Mouse (Mus musculus) heart, embryonic 11.5 days (tissue): ENCODE results near the gene Fam234b. TPM values are rescaled to one million over a fixed set of nuclear protein-coding genes. Genes with fewer than 3 reads are reported as not detected.
A peak's percentile ranks its signal among the peaks of the same experiment; 100 is the strongest.

Experiments
- ATAC-seq: fragments of 200-750 bp; cut with Nextera tagmentation; replicated peaks from 2 replicates; pipeline ENCODE4 v1.8.0; 2017; ENCODE audit warnings: moderate library complexity; ENCODE audit not compliant: insufficient number of reproducible peaks, low FRiP score, low TSS enrichment
- H3K27ac ChIP-seq: fragments of 300-500 bp; sonication (generic); 2 replicates; pipeline ENCODE4 v1.5.1; 2014; ENCODE audit warnings: mild to moderate bottlenecking, low read depth, low read length
- H3K27me3 ChIP-seq: fragments of 300-500 bp; sonication (generic); 2 replicates; pipeline ENCODE4 v1.6.1; 2014; ENCODE audit warnings: mild to moderate bottlenecking, low read length, mixed read lengths; ENCODE audit not compliant: control insufficient read depth, insufficient read depth
- H3K36me3 ChIP-seq: fragments of 300-500 bp; sonication (generic); 2 replicates; pipeline ENCODE4 v1.6.1; 2014; ENCODE audit warnings: mild to moderate bottlenecking, low read length, moderate library complexity, mixed read lengths; ENCODE audit not compliant: control insufficient read depth, insufficient read depth
- H3K4me1 ChIP-seq: fragments of 300-500 bp; sonication (generic); 2 replicates; pipeline ENCODE4 v1.6.1; 2014; ENCODE audit warnings: low read length; ENCODE audit not compliant: control insufficient read depth, insufficient read depth
- H3K4me2 ChIP-seq: fragments of 300-500 bp; sonication (generic); 2 replicates; pipeline ENCODE4 v1.6.1; 2014; ENCODE audit warnings: mild to moderate bottlenecking, moderate library complexity
- H3K4me3 ChIP-seq: fragments of 300-500 bp; sonication (generic); 2 replicates; pipeline ENCODE4 v1.5.1; 2014; ENCODE audit warnings: low read depth, low read length
- H3K9ac ChIP-seq: fragments of 300-500 bp; sonication (generic); 2 replicates; pipeline ENCODE4 v1.6.1; 2014; ENCODE audit warnings: mild to moderate bottlenecking, low read depth, low read length, moderate library complexity
- H3K9me3 ChIP-seq: fragments of 300-500 bp; sonication (generic); replicated peaks from 2 replicates; pipeline ENCODE4 v1.6.1; 2016; ENCODE audit warnings: low read length; ENCODE audit not compliant: control insufficient read depth
- WGBS: fragments of 180-500 bp; shearing (Covaris S2); extraction: QIAGEN DNeasy Blood & Tissue Kit; methylation state at CpG from one replicate; pipeline ENCODE4 v1.1.7; 2014; ENCODE audit not compliant: insufficient replicate concordance; 5-methylcytosine and 5-hydroxymethylcytosine counted together
- polyA plus RNA-seq: library from polyadenylated mRNA; unstranded; fragments of >200 nt; fragmentation: Nextera tagmentation; extraction: Ambion mirVana; gene quantifications from 2 replicates; pipeline ENCODE4 v1.2.1, GENCODE M21; 2014

The Fam234b gene
- polyA plus RNA-seq, 1 experiment from 2014 or later = 11.3 TPM

DNA sequence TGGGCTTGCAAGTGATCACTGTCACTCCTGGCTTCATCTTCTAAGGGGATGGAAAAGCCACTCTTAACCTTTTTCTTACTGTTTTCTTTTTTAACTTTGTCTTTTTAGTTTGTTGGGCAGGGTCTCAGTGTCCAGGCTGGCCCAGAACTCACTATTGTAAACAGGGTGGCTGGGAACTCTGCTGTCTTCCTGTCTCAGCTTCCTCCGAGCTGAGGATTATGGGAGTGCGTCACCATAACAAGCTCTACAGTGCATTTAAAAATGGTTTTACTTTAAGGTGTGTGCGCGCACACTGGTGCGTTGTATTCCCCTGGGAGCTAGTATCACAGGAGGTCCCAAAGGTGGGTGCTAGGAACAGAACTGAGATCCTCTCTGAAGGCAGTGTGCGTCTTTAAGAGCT, 29.3 kb upstream of the Fam234b start:
- Histone ChIP-seq H3K4me2 (peak overlapping the region; percentile 82), H3K9ac (peak overlapping the region; percentile 90), H3K27ac (0 out of 2 replicates have a peak overlapping the region, but pooled peaks have one; percentile 84), H3K9me3 (no peaks in the 10 kb centered on the region), H3K36me3 (no peaks in the 10 kb centered on the region), H3K4me1 (peaks cover 8% of the 10 kb centered on the region; the same call in 1 of the 2 replicates), H3K27me3 (no peaks in the 10 kb centered on the region), H3K4me3 (peak overlapping the region; percentile 75)
- 77% methylated on average over 6 of the region's 6 CpGs for WGBS
- ATAC-seq = no peak

DNA sequence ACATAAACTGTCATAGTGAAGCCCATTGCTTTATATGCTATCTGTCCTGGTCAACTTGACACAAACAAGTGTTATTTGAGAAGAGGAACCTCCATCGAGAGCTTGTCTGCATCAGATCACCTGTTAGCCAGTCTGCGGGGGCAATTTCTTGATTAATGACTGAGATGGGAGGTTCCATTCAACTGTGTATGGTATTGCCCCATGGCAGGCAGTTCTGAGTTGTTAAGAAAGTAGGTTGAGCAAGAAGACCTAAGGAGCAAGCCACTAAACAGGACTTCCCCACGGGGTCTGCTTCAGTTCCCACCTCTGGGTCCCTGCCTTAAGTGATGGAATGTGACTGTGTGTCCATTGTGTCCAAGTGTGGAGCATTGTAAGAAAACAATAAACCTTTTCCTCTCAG, 28.5 kb upstream of the Fam234b start:
- Histone ChIP-seq H3K4me3 (no peak overlapping the region), H3K27ac (no peak overlapping the region), H3K9me3 (no peaks in the 10 kb centered on the region), H3K27me3 (no peaks in the 10 kb centered on the region), H3K36me3 (no peaks in the 10 kb centered on the region), H3K4me1 (peaks cover 3% of the 10 kb centered on the region; the same call in 1 of the 2 replicates), H3K9ac (no peak overlapping the region), H3K4me2 (no peak overlapping the region)
- no peak for ATAC-seq
- 89% methylated on average over 3 of the region's 3 CpGs for WGBS

DNA sequence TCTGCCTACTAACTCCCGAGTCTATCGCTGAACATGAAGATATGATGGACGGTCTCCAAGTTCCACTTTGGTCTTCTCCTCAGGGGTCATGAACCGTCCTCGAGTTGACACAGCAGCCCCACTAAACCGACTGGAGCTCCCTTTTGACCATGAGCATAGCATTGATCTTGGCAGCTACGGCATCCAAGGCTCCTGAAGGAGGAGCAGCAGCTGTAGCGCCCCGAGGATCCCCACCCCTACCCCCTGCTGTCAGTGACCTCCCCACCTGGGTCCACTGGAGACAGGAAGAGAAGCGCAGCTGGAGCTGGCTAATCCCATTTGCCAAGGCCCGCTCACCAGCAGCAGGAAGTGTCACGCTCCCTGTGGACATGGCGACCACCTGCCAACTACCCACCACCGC, 26.0 kb upstream of the Fam234b start:
- Histone ChIP-seq H3K36me3 (no peaks in the 10 kb centered on the region), H3K27ac (no peak overlapping the region), H3K4me2 (no peak overlapping the region), H3K9ac (no peak overlapping the region), H3K4me3 (no peak overlapping the region), H3K4me1 (peaks cover 3% of the 10 kb centered on the region; the same call in 1 of the 2 replicates), H3K27me3 (no peaks in the 10 kb centered on the region), H3K9me3 (no peaks in the 10 kb centered on the region)
- 59% methylated on average over 14 of the region's 14 CpGs for WGBS
- no peak for ATAC-seq

DNA sequence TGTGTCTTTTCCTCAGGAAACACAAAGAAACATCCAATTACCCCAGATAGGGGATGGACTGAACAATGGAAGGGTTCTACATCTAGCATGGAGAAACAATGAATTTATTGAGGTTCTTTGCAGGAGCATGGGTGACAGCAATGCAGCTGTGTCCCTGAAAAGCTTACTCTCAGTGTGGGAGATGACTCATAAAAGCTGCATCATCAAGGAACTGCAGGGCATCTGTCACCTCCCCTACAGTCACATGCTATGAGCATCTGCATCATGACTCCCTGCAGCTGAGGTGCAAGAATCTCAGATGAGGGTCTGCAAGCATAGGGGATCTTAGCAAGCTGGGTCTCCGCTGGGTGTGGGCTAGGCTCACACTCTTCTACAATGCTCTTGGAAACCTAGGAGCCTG, 22.8 kb upstream of the Fam234b start:
- H3K9me3 ChIP-seq = no peaks in the 10 kb centered on the region
- no peaks in the 10 kb centered on the region for H3K4me1 ChIP-seq
- no peaks in the 10 kb centered on the region for H3K27me3 ChIP-seq
- H3K27ac ChIP-seq = no peak overlapping the region
- 86% methylated on average over 1 of the region's 1 CpGs for WGBS
- no peak for ATAC-seq
- no peaks in the 10 kb centered on the region for H3K36me3 ChIP-seq
- no peak overlapping the region for H3K4me2 ChIP-seq
- H3K9ac ChIP-seq = no peak overlapping the region
- H3K4me3 ChIP-seq = no peak overlapping the region

DNA sequence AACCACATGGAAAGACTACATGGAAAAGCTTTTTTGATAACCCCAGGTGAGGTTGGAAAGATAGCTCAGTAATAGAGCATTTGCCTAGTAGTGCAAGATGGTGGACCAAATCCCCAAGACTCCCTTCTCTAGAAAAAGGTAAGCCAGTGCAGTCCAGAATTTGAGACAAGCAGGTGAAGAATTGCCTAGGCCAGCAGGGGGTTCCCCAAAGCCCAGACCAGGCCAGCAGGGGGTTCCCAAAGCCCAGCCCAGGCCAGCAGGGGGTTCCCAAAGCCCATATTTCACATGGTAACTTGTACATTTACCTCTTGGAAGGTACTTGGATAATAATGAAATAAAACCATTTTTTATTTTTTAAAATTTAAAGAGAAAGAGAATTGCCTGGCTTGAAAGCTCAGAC, 20.5 kb upstream of the Fam234b start:
- H3K4me3 ChIP-seq = no peak overlapping the region
- H3K27me3 ChIP-seq = peaks cover 5% of the 10 kb centered on the region; the same call in 1 of the 2 replicates
- H3K4me2 ChIP-seq = no peak overlapping the region
- no peak overlapping the region for H3K27ac ChIP-seq
- H3K36me3 ChIP-seq = no peaks in the 10 kb centered on the region
- no peaks in the 10 kb centered on the region for H3K9me3 ChIP-seq
- H3K9ac ChIP-seq = no peak overlapping the region
- ATAC-seq = no peak
- no peaks in the 10 kb centered on the region for H3K4me1 ChIP-seq

DNA sequence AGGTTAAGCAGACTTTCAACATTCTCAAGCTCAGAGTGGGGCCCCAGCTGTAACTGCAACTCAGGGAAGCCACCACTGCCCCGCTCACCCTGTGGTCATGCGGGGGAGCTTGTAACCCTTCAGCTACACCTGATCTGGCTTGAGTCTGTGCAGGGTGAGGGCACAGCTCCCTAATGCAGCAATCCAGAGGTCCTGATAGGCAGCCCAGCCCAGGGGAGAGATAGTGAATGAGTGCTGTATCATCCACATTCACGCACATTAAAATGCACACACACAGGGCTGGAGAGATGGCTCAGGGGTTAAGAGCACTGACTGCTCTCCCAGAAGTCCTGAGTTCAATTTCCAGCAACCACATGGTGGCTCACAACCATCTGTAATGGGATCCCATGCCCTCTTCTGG, 19.2 kb upstream of the Fam234b start:
- H3K36me3 ChIP-seq = no peaks in the 10 kb centered on the region
- H3K27me3 ChIP-seq = peaks cover 5% of the 10 kb centered on the region; the same call in 1 of the 2 replicates
- H3K4me2 ChIP-seq = no peak overlapping the region
- ATAC-seq = no peak
- no peak overlapping the region for H3K4me3 ChIP-seq
- H3K9me3 ChIP-seq = no peaks in the 10 kb centered on the region
- 31% methylated on average over 3 of the region's 3 CpGs for WGBS
- H3K27ac ChIP-seq = no peak overlapping the region
- no peak overlapping the region for H3K9ac ChIP-seq
- H3K4me1 ChIP-seq = no peaks in the 10 kb centered on the region

DNA sequence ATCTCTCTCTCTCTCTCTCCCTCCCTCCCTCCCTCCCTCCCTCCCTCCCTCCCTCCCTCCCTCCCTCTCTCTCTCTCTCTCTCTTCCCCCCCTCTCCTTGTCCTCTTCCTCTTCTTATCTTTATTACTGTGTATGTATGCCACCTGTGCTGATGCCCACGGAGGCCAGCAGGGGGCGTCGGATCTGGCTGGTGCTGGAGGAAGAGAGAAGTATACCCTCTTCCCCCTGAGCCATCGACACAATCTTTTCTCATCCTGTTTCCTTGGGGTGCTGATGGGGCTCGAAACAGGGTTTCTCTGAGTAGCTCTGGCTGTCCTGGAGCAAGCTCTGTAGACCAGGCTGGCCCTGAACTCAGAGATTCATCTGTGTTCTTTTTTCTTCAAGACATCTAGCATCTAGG, 14.9 kb upstream of the Fam234b start:
- H3K9ac ChIP-seq = no peak overlapping the region
- H3K27ac ChIP-seq = no peak overlapping the region
- no peak overlapping the region for H3K4me3 ChIP-seq
- no peak overlapping the region for H3K4me2 ChIP-seq
- ATAC-seq = no peak
- no peaks in the 10 kb centered on the region for H3K36me3 ChIP-seq
- H3K9me3 ChIP-seq = no peaks in the 10 kb centered on the region
- H3K27me3 ChIP-seq = peaks cover 5% of the 10 kb centered on the region; the same call in 1 of the 2 replicates
- H3K4me1 ChIP-seq = peaks cover 7% of the 10 kb centered on the region
- 50% methylated on average over 5 of the region's 5 CpGs for WGBS

DNA sequence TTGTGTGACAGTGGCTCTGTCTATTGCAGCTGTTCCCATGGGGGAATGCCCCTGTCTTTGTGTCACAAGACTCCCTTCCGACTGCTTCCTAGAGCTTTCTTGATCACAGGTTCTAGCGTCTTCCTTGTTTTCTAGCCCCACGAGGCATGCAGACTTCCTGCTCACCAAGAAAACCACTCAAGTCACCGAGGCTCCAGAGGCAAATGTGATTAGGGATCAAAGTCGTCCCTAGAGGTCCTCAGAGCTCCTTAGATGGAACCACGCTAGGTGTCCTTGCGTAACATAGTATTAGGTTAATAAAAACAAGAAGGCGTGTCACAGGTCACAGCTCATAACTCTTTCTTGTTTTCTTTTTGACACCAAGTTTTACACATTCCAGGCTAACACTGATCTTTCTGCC, 13.8 kb upstream of the Fam234b start:
- ATAC-seq = no peak
- no peak overlapping the region for H3K9ac ChIP-seq
- H3K9me3 ChIP-seq = no peaks in the 10 kb centered on the region
- no peak overlapping the region for H3K4me3 ChIP-seq
- 38% methylated on average over 8 of the region's 8 CpGs for WGBS
- peaks cover 7% of the 10 kb centered on the region for H3K4me1 ChIP-seq
- H3K36me3 ChIP-seq = no peaks in the 10 kb centered on the region
- H3K27ac ChIP-seq = no peak overlapping the region
- no peak overlapping the region for H3K4me2 ChIP-seq
- peaks cover 5% of the 10 kb centered on the region; the same call in 1 of the 2 replicates for H3K27me3 ChIP-seq

DNA sequence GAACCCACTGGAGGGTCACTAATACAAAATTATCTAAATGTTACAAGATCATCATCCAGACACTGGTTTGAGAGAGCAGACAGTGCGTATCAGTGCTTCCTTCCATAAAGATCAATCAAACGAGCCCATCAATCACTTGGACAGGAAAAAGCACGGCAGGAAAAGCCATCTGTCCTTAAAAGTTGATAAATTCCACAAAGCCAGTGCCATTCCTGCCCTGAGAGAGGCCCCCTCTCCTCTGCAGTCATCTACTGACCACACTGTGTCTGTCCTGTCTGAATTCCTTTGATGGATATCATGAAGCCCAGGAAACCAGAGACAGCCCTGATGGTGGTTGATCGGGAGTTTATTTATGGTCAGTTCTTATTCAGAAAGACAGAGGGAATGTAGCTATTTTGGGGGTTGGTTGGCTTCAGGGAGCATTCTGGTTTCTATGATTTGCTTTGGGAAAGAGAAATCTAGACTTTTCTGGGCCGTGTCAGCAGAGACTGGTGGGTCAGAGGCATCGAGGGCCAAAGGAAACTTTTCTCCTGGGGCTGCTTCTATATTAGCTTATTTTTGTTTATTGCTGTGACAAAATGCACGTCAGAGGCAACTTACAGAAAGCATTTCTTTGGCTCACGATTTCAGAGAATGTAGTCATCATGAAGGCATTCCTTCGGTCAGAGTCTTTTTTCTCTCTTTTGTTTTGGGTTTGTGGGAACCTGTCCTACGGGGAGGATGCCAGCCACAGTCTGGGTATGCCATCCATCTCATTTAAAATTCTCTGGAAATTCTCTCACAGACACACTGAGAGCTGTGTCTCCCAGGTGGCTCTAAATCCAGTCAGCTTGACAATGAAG, 10.5 kb upstream of the Fam234b start:
- 47% methylated on average over 10 of the region's 10 CpGs for WGBS
- peaks cover 7% of the 10 kb centered on the region for H3K4me1 ChIP-seq
- H3K36me3 ChIP-seq = no peaks in the 10 kb centered on the region
- H3K9ac ChIP-seq = no peak overlapping the region
- no peaks in the 10 kb centered on the region for H3K9me3 ChIP-seq
- no peak overlapping the region for H3K4me3 ChIP-seq
- no peak for ATAC-seq
- no peak overlapping the region for H3K4me2 ChIP-seq
- no peaks in the 10 kb centered on the region for H3K27me3 ChIP-seq
- no peak overlapping the region for H3K27ac ChIP-seq
